Mouse (Mus musculus): ENCODE results near the gene Sinhcaf. TPM values are rescaled to one million over a fixed set of nuclear protein-coding genes. Genes with fewer than 3 reads are reported as not detected.
"Not testable (repeated sequence)": the region's sequence is repeated elsewhere in the genome, so short reads cannot be mapped to it uniquely, and the experiment has no call there.

Sinhcaf gene
- polyA plus RNA-seq, 1 experiment from 2014 or later, result 62.0 TPM

GRCm38 (mm10) chr6:148944767-148945508 is 1.3 kb downstream of the Sinhcaf start:
- Histone ChIP-seq H3K4me1 (ENCODE audit: control insufficient read depth in 2 of 2, insufficient read depth in 2 of 2, low read length in 2 of 2) (peaks cover 2 to 13% of the 10 kb centered on the region in 2 experiments; a peak in 2 of 4 replicates), H3K36me3 (ENCODE audit: control insufficient read depth, insufficient read depth, low read length) (0 out of 2 replicates have a peak, but pooled peaks cover 6% of the 10 kb centered on the region), H3K9ac (ENCODE audit: low read length) (peak overlapping the region; percentile 96), H3K27me3 (ENCODE audit: control insufficient read depth, insufficient read depth, low read length) (no peaks in the 10 kb centered on the region), H3K9me3 (ENCODE audit: control insufficient read depth, low read length) (no peaks in the 10 kb centered on the region), H3K27ac (replicated peaks in 1 of 2; ENCODE audit: control insufficient read depth in 1 of 2, insufficient read depth in 1 of 2, low read depth in 2 of 2, low read length in 2 of 2) (peak overlapping the region; percentile 86 to 93), H3K4me3 (ENCODE audit: control insufficient read depth in 1 of 2, insufficient read depth in 1 of 2, low read depth in 1 of 2, low read length in 2 of 2) (peak overlapping the region; percentile 57 to 75), H3K4me2 (ENCODE audit: low read length) (peak overlapping the region; percentile 94)
- WGBS, result under 1% methylated on average over 89 of the region's 92 CpGs
- ATAC-seq (ENCODE audit: insufficient number of reproducible peaks, insufficient read depth, low FRiP score, low read depth), result peak; percentile 70

- H3K4me1 ChIP-seq (ENCODE audit: control insufficient read depth in 2 of 2, insufficient read depth in 2 of 2, low read length in 2 of 2), result peaks cover 2 to 13% of the 10 kb centered on the region in 2 experiments; a peak in 2 of 4 replicates
- 0 out of 2 replicates have a peak, but pooled peaks cover 6% of the 10 kb centered on the region for H3K36me3 ChIP-seq (ENCODE audit: control insufficient read depth, insufficient read depth, low read length)
- no peaks in the 10 kb centered on the region for H3K27me3 ChIP-seq (ENCODE audit: control insufficient read depth, insufficient read depth, low read length)
- peak overlapping the region; percentile 57 to 75 for H3K4me3 ChIP-seq (ENCODE audit: control insufficient read depth in 1 of 2, insufficient read depth in 1 of 2, low read depth in 1 of 2, low read length in 2 of 2)
- H3K9ac ChIP-seq (ENCODE audit: low read length), result peak overlapping the region; percentile 96
- no peaks in the 10 kb centered on the region for H3K9me3 ChIP-seq (ENCODE audit: control insufficient read depth, low read length)
- 0% methylated on average over 26 of the region's 30 CpGs for WGBS
- H3K4me2 ChIP-seq (ENCODE audit: low read length), result peak overlapping the region; percentile 94
- ATAC-seq (ENCODE audit: insufficient number of reproducible peaks, insufficient read depth, low FRiP score, low read depth), result no peak
- H3K27ac ChIP-seq (replicated peaks in 1 of 2; ENCODE audit: control insufficient read depth in 1 of 2, insufficient read depth in 1 of 2, low read depth in 2 of 2, low read length in 2 of 2), result peak overlapping the region; percentile 86 to 93
These were observed 1.9 kb downstream of the Sinhcaf start for GRCm38 (mm10) chr6:148944344-148944766.

- Histone ChIP-seq H3K27me3 (ENCODE audit: control insufficient read depth, insufficient read depth, low read length) (no peaks in the 10 kb centered on the region), H3K9ac (ENCODE audit: low read length) (peak overlapping the region; percentile 96), H3K4me2 (ENCODE audit: low read length) (peak overlapping the region; percentile 94), H3K27ac (replicated peaks in 1 of 2; ENCODE audit: control insufficient read depth in 1 of 2, insufficient read depth in 1 of 2, low read depth in 2 of 2, low read length in 2 of 2) (no peak overlapping the region), H3K9me3 (ENCODE audit: control insufficient read depth, low read length) (no peaks in the 10 kb centered on the region), H3K36me3 (ENCODE audit: control insufficient read depth, insufficient read depth, low read length) (0 out of 2 replicates have a peak, but pooled peaks cover 6% of the 10 kb centered on the region), H3K4me3 (ENCODE audit: control insufficient read depth in 1 of 2, insufficient read depth in 1 of 2, low read depth in 1 of 2, low read length in 2 of 2) (peak overlapping the region; percentile 57 to 75; a peak in 3 of 4 replicates), H3K4me1 (ENCODE audit: control insufficient read depth in 2 of 2, insufficient read depth in 2 of 2, low read length in 2 of 2) (peaks cover 2 to 13% of the 10 kb centered on the region in 2 experiments; a peak in 2 of 4 replicates)
- no peak for ATAC-seq (ENCODE audit: insufficient number of reproducible peaks, insufficient read depth, low FRiP score, low read depth)
- 29% methylated on average over 3 of the region's 3 CpGs for WGBS
These were observed 2.6 kb downstream of the Sinhcaf start for GRCm38 (mm10) chr6:148943695-148944094.

- no peak for ATAC-seq (ENCODE audit: insufficient number of reproducible peaks, insufficient read depth, low FRiP score, low read depth)
- WGBS, result 77% methylated on average over 4 of the region's 4 CpGs
- Histone ChIP-seq H3K4me2 (ENCODE audit: low read length) (no peak overlapping the region), H3K9me3 (ENCODE audit: control insufficient read depth, low read length) (no peaks in the 10 kb centered on the region), H3K36me3 (ENCODE audit: control insufficient read depth, insufficient read depth, low read length) (0 out of 2 replicates have a peak, but pooled peaks cover 6% of the 10 kb centered on the region), H3K27ac (replicated peaks in 1 of 2; ENCODE audit: control insufficient read depth in 1 of 2, insufficient read depth in 1 of 2, low read depth in 2 of 2, low read length in 2 of 2) (no peak overlapping the region), H3K4me1 (ENCODE audit: control insufficient read depth in 2 of 2, insufficient read depth in 2 of 2, low read length in 2 of 2) (peaks cover 2 to 13% of the 10 kb centered on the region in 2 experiments; a peak in 2 of 4 replicates), H3K27me3 (ENCODE audit: control insufficient read depth, insufficient read depth, low read length) (no peaks in the 10 kb centered on the region), H3K9ac (ENCODE audit: low read length) (no peak overlapping the region), H3K4me3 (ENCODE audit: control insufficient read depth in 1 of 2, insufficient read depth in 1 of 2, low read depth in 1 of 2, low read length in 2 of 2) (no peak overlapping the region)
These were observed 3.9 kb downstream of the Sinhcaf start for GRCm38 (mm10) chr6:148942406-148942805.

GRCm38 (mm10) chr6:148941880-148942279 is 4.4 kb downstream of the Sinhcaf start:
- Histone ChIP-seq H3K9me3 (ENCODE audit: control insufficient read depth, low read length) (no peaks in the 10 kb centered on the region), H3K27me3 (ENCODE audit: control insufficient read depth, insufficient read depth, low read length) (no peaks in the 10 kb centered on the region), H3K27ac (replicated peaks in 1 of 2; ENCODE audit: control insufficient read depth in 1 of 2, insufficient read depth in 1 of 2, low read depth in 2 of 2, low read length in 2 of 2) (no peak overlapping the region), H3K36me3 (ENCODE audit: control insufficient read depth, insufficient read depth, low read length) (0 out of 2 replicates have a peak, but pooled peaks cover 6% of the 10 kb centered on the region), H3K9ac (ENCODE audit: low read length) (no peak overlapping the region), H3K4me2 (ENCODE audit: low read length) (no peak overlapping the region), H3K4me1 (ENCODE audit: control insufficient read depth in 2 of 2, insufficient read depth in 2 of 2, low read length in 2 of 2) (peaks cover 2 to 11% of the 10 kb centered on the region in 2 experiments; a peak in 2 of 4 replicates), H3K4me3 (ENCODE audit: control insufficient read depth in 1 of 2, insufficient read depth in 1 of 2, low read depth in 1 of 2, low read length in 2 of 2) (no peak overlapping the region)
- WGBS, result 61% methylated on average over 5 of the region's 5 CpGs
- ATAC-seq (ENCODE audit: insufficient number of reproducible peaks, insufficient read depth, low FRiP score, low read depth), result no peak

GRCm38 (mm10) chr6:148940383-148940782 is 5.9 kb downstream of the Sinhcaf start:
- H3K4me1 ChIP-seq (ENCODE audit: control insufficient read depth in 2 of 2, insufficient read depth in 2 of 2, low read length in 2 of 2), result peaks cover 2 to 12% of the 10 kb centered on the region in 2 experiments; a peak in 3 of 4 replicates
- not testable (repeated sequence) for H3K4me3 ChIP-seq (ENCODE audit: control insufficient read depth in 1 of 2, insufficient read depth in 1 of 2, low read depth in 1 of 2, low read length in 2 of 2); H3K9me3 ChIP-seq (ENCODE audit: control insufficient read depth, low read length); H3K9ac ChIP-seq (ENCODE audit: low read length); ATAC-seq (ENCODE audit: insufficient number of reproducible peaks, insufficient read depth, low FRiP score, low read depth); H3K27ac ChIP-seq (replicated peaks in 1 of 2; ENCODE audit: control insufficient read depth in 1 of 2, insufficient read depth in 1 of 2, low read depth in 2 of 2, low read length in 2 of 2); H3K27me3 ChIP-seq (ENCODE audit: control insufficient read depth, insufficient read depth, low read length); H3K36me3 ChIP-seq (ENCODE audit: control insufficient read depth, insufficient read depth, low read length); H3K4me2 ChIP-seq (ENCODE audit: low read length)
- 86% methylated on average over 1 of the region's 3 CpGs for WGBS

GRCm38 (mm10) chr6:148937693-148938092 is 8.6 kb downstream of the Sinhcaf start:
- Histone ChIP-seq H3K36me3 (ENCODE audit: control insufficient read depth, insufficient read depth, low read length) (peaks cover 8% of the 10 kb centered on the region; the same call in 1 of the 2 replicates), H3K27me3 (ENCODE audit: control insufficient read depth, insufficient read depth, low read length) (no peaks in the 10 kb centered on the region), H3K4me2 (ENCODE audit: low read length) (no peak overlapping the region), H3K4me3 (ENCODE audit: control insufficient read depth in 1 of 2, insufficient read depth in 1 of 2, low read depth in 1 of 2, low read length in 2 of 2) (no peak overlapping the region), H3K4me1 (ENCODE audit: control insufficient read depth in 2 of 2, insufficient read depth in 2 of 2, low read length in 2 of 2) (peaks cover 2 to 15% of the 10 kb centered on the region in 2 experiments; a peak in 3 of 4 replicates), H3K9me3 (ENCODE audit: control insufficient read depth, low read length) (no peaks in the 10 kb centered on the region), H3K9ac (ENCODE audit: low read length) (no peak overlapping the region), H3K27ac (replicated peaks in 1 of 2; ENCODE audit: control insufficient read depth in 1 of 2, insufficient read depth in 1 of 2, low read depth in 2 of 2, low read length in 2 of 2) (no peak overlapping the region)
- WGBS, result 42% methylated on average over 1 of the region's 1 CpGs
- ATAC-seq (ENCODE audit: insufficient number of reproducible peaks, insufficient read depth, low FRiP score, low read depth), result no peak

Data from heart, embryonic 14.5 days (tissue).